Mouse (Mus musculus) left cerebral cortex, adult 9 months (tissue): Measurements from ENCODE around the gene Acox3.
"Not testable (repeated sequence)": the region's sequence is repeated elsewhere in the genome, so short reads cannot be mapped to it uniquely, and the experiment has no call there.

Experiments used
- DNase-seq, 2 experiments: peaks; one replicate each; pipeline ENCODE4 v3.0.0; 2022; ENCODE audit warnings: low spot score in 2 of 2

Acox3 gene

GRCm38 (mm10) chr5:35576409-35577020 is 6.3 kb upstream of the Acox3 start:
- DNase-seq = no peak

- no peak for DNase-seq
Observed at GRCm38 (mm10) chr5:35578411-35578810, 4.4 kb upstream of the Acox3 start.

- no peak for DNase-seq
Observed at GRCm38 (mm10) chr5:35579247-35579893, 3.5 kb upstream of the Acox3 start.

GRCm38 (mm10) chr5:35580156-35580922 is 2.5 kb upstream of the Acox3 start:
- no peak for DNase-seq

GRCm38 (mm10) chr5:35583221-35583783 is 462 bp downstream of the Acox3 start:
- no peak for DNase-seq

- not testable (repeated sequence) for DNase-seq
Observed at GRCm38 (mm10) chr5:35584259-35584658, 1.4 kb downstream of the Acox3 start.

GRCm38 (mm10) chr5:35591497-35591896 is 8.7 kb downstream of the Acox3 start:
- DNase-seq = no peak

- DNase-seq = no peak
Observed at GRCm38 (mm10) chr5:35592081-35592736, 9.4 kb downstream of the Acox3 start.

GRCm38 (mm10) chr5:35592824-35593223 is 10.0 kb downstream of the Acox3 start:
- no peak for DNase-seq

GRCm38 (mm10) chr5:35593272-35593671 is 10.4 kb downstream of the Acox3 start:
- DNase-seq = no peak

GRCm38 (mm10) chr5:35594768-35595167 is 11.9 kb downstream of the Acox3 start:
- no peak for DNase-seq

GRCm38 (mm10) chr5:35595706-35596105 is 12.9 kb downstream of the Acox3 start:
- DNase-seq = peak in 1 of 2 experiments; percentile 72

GRCm38 (mm10) chr5:35596169-35597160 is 13.6 kb downstream of the Acox3 start:
- DNase-seq = no peak

- DNase-seq = no peak
Observed at GRCm38 (mm10) chr5:35600233-35600632, 17.4 kb downstream of the Acox3 start.

GRCm38 (mm10) chr5:35601526-35601925 is 18.7 kb downstream of the Acox3 start:
- DNase-seq = no peak

- DNase-seq = no peak
Observed at GRCm38 (mm10) chr5:35605355-35605754, 22.5 kb downstream of the Acox3 start.

GRCm38 (mm10) chr5:35606800-35607199 is 24.0 kb downstream of the Acox3 start:
- DNase-seq = no peak

- DNase-seq = no peak
Observed at GRCm38 (mm10) chr5:35607784-35608183, 24.9 kb downstream of the Acox3 start.

- DNase-seq = no peak
Observed at GRCm38 (mm10) chr5:35608559-35608958, 25.7 kb downstream of the Acox3 start.

- DNase-seq = no peak
Observed at GRCm38 (mm10) chr5:35609381-35609780, 26.5 kb downstream of the Acox3 start.

- DNase-seq = no peak
Observed at GRCm38 (mm10) chr5:35609971-35610370, 27.1 kb downstream of the Acox3 start.
